Mouse (Mus musculus) gonadal fat pad, adult 2 months (tissue): ENCODE data around the gene Sez6l2. TPM values are rescaled to one million over a fixed set of nuclear protein-coding genes. Genes with fewer than 3 reads are reported as not detected.
"Not testable (repeated sequence)": the region's sequence is repeated elsewhere in the genome, so short reads cannot be mapped to it uniquely, and the experiment has no call there.

Experiments used
- DNase-seq: peaks from one replicate; pipeline ENCODE4 v3.0.0-alpha.2; 2012; ENCODE audit warnings: low read depth
- polyA plus RNA-seq: library from polyadenylated mRNA; depleted of rRNA; stranded (reverse); fragments of >200 nt; gene quantifications from 2 replicates; pipeline ENCODE4 v1.2.3, GENCODE M21; 2012; rRNA removed

Sez6l2 gene
- polyA plus RNA-seq: 2.5 and 2.8 TPM in 2 replicates

GRCm38 (mm10) chr7:126949793-126950646 lies at the start of gene Sez6l2:
Sez6l2 (plus strand) TSS chr7:126950563.
- DNase-seq: no peak

DNA sequence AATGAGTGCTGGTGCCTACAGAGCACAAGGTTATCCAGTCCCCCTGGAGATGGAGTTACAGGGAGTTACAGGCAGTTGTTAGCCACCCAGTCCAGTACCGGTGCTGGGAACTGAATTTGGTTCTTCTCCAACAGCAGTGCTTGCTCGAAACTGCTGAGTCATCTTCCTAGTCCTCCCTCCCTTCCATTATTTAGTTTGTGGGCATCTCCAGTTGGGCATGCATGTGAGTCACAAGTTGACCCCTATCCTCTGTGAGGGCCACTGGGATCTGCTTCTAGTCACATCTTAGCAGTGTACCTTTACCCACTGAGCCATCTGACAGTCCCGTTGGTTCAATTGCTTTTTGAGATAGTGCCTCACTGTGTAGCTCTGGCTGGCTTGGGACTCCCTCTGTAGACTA lies 44.8 kb upstream of the Sez6l2 start:
- DNase-seq: no peak

GRCm38 (mm10) chr7:126914844-126915243 lies 35.5 kb upstream of the Sez6l2 start:
- no peak for DNase-seq

- DNase-seq: not testable (repeated sequence)
Observed at GRCm38 (mm10) chr7:126918356-126918755, 32.0 kb upstream of the Sez6l2 start.

GRCm38 (mm10) chr7:126919973-126920372 lies 30.4 kb upstream of the Sez6l2 start:
- no peak for DNase-seq

- no peak for DNase-seq
Observed at GRCm38 (mm10) chr7:126921563-126921962, 28.8 kb upstream of the Sez6l2 start.

- DNase-seq: no peak
Observed at GRCm38 (mm10) chr7:126922624-126923060, 27.7 kb upstream of the Sez6l2 start, which contains the start of gene Tmem219. Tmem219 (minus strand) TSS chr7:126922917.

GRCm38 (mm10) chr7:126923999-126924398 lies 26.4 kb upstream of the Sez6l2 start:
- no peak for DNase-seq

GRCm38 (mm10) chr7:126926299-126926698 lies 24.1 kb upstream of the Sez6l2 start:
- no peak for DNase-seq

DNA sequence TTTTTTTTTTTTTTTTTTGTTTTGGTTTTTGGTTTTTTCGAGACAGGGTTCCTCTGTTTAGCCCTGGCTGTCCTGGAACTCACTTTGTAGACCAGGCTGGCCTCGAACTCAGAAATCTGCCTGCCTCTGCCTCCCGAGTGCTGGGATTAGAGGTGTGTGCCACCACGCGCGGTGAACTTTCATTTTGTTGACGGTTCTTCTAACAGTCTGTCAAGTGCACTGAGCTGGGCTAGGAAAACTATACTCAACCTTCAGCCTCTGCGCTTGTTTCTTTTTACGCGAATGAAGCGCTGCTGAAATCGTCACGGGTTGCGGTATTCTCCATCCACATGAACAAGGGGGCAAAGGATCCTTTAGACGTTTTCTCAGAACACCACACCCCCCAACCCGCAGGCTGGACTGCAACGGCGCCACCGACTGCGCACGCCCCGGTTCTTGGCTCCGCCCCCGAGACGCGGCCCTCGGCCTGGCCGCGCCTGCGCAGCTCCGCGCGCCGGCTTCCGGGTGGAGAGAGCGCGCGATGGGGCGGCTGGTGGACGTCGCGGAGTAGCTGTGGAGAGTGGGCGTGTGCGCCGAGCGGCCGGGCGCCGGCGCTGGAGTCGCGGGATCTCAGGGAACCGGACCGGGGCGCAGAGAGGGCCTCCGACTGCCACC lies 21.9 kb upstream of the Sez6l2 start, which contains the start of gene Kctd13:
Gene Kctd13, plus strand, starts transcription at position 496 of the 654 bp plus-strand sequence.
- peak; percentile 36 for DNase-seq

DNA sequence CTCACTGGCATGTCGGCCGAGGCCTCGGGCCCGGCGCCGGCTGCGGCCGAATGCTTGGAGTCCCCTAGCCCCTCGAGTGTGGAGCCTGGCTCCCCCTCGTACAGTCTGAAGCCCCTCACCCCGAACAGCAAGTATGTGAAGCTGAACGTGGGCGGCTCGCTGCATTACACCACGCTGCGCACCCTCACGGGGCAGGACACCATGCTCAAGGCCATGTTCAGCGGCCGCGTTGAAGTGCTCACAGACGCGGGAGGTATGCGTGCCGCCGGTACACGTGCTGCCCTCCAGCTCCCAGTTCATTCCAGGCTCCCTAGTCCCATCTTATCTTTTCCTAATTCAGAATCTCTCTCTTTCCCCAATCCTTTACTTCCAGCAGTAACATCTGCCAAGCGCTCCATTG lies 21.3 kb upstream of the Sez6l2 start:
- DNase-seq: no peak

DNA sequence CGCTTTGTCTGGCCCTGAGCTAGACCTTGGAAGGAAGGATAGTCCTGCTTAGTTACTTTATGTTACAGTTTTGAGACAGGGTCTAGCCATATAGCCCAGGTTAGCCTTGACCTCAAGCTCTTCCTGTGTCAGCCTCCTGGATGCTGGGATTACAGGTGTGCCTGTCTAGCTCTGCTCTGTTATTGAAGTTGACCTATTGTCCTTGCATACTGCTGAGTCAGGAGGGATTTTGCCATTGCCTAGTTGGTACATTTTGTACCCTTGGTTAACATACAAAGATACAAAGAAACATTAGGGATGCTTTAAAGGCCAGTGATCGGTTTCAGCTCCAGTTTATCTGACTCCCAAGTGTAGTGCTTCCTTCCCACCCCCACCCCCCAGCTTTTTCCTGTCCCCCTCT lies 17.7 kb upstream of the Sez6l2 start:
- DNase-seq: no peak

GRCm38 (mm10) chr7:126941171-126941570 lies 9.2 kb upstream of the Sez6l2 start:
- no peak for DNase-seq

GRCm38 (mm10) chr7:126941801-126942200 lies 8.6 kb upstream of the Sez6l2 start:
- no peak for DNase-seq

DNA sequence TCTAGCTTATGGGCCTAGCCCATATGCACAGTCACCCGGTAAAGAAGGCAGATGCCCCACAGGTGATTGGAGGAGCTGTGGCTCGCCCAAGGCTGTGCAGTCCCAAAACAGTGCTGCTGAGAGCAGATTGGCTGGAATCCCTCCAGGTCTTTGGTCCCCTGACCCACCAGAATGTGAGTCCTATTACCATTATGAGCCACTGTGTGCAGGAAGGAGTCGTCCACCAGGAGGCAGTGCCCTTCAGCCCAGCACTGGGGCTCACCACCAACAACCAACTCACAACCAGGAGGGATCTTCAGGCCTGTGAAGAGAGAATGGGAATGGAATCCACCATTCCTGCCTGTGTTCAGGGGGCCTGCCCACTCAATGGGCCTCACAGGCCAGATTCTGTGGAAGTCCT lies 3.8 kb upstream of the Sez6l2 start:
- DNase-seq: no peak

- DNase-seq: no peak
Observed at GRCm38 (mm10) chr7:126948626-126949025, 1.7 kb upstream of the Sez6l2 start.

- no peak for DNase-seq
Observed at GRCm38 (mm10) chr7:126949403-126949792, 965 bp upstream of the Sez6l2 start, which contains the start of gene Asphd1. Asphd1 (minus strand) TSS chr7:126949582.

DNA sequence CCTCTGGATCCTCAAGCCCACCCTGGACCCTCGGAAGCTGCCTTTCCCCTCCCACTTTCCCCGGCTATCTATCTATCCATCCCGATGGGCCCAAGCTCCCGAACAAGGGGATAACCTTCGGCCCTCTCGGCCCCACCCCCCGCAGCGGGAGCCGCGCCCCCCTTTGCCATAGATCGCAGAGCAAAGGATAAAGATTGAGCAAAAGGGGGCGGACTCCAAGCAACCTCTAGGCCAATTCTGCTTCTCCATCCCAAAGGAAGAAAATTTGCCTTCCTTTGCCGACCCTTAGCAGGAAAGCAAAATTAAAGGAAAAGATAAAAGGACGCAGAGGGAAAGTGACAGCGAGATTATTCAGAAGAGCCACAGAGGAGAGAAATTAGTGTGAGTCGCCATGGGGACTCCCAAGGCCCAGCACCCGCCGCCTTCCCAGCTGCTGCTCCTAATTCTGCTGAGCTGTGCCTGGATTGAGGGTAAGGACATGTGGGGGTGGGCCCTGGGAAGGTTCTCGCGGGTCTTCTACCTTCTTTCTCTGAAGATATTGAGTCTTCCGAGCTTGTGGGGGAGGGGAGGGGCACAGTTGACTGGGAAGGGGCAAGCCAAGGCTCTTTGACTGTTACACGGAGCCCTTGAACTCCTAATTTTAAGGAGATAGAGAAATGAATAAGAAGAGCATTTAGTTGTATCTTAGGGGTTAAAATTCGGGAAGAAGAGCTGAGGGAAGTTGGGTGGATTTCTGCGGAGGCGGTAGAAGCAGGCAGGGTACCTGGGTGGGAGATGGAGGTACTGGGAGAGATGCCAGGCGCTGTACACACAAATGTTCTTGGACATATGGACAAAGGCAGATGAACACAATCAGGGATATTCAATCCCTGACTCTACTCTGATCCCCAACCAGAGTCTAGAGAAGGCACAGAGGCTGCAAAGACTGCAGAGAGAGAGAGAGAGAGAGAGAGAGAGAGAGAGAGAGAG lies 568 bp downstream of the Sez6l2 start:
- DNase-seq: no peak

DNA sequence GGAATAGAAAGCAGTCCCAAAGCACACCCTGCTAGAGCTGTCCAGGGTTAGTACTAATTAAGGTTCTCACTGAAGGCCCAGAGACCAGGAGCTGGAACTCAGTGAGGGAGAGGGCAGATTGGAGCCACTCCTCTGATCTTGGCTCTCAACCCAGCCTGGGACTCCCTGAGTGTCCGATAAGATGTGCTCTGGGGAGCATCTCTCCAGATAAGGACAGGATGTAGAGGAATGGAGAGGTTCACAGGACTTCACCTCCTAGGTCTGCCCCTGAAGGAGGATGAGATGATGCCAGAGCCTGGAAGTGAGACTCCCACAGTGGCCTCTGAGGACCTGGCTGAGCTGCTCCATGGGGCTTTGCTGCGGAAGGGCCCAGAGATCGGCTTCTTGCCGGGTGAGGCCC lies 1.4 kb downstream of the Sez6l2 start:
- no peak for DNase-seq

GRCm38 (mm10) chr7:126952646-126953045 lies 2.3 kb downstream of the Sez6l2 start:
- DNase-seq: no peak

GRCm38 (mm10) chr7:126955125-126955524 lies 4.8 kb downstream of the Sez6l2 start:
- DNase-seq: no peak

- no peak for DNase-seq
Observed at GRCm38 (mm10) chr7:126959780-126960179, 9.4 kb downstream of the Sez6l2 start.
